Mouse (Mus musculus) right cerebral cortex, postnatal 4 days (tissue): ENCODE measurements around the gene Vps8.
A peak's percentile ranks its signal among the peaks of the same experiment; 100 is the strongest.

Experiments
- DNase-seq: peaks from one replicate; pipeline ENCODE4 v3.0.0-alpha.2; 2022

Vps8 gene

GRCm38 (mm10) chr16:21485716-21486115 lies 62.8 kb downstream of the Vps8 start:
- no peak for DNase-seq

- peak; percentile 68 for DNase-seq
Observed at GRCm38 (mm10) chr16:21488413-21488812, 65.5 kb downstream of the Vps8 start.

GRCm38 (mm10) chr16:21492346-21492745 lies 69.4 kb downstream of the Vps8 start:
- no peak for DNase-seq

- DNase-seq: no peak
Observed at GRCm38 (mm10) chr16:21492894-21493293, 70.0 kb downstream of the Vps8 start.

- DNase-seq: no peak
Observed at GRCm38 (mm10) chr16:21494681-21495080, 71.8 kb downstream of the Vps8 start.

GRCm38 (mm10) chr16:21496799-21497198 lies 73.9 kb downstream of the Vps8 start:
- DNase-seq: no peak

GRCm38 (mm10) chr16:21497627-21498026 lies 74.7 kb downstream of the Vps8 start:
- no peak for DNase-seq

- no peak for DNase-seq
Observed at GRCm38 (mm10) chr16:21498984-21499383, 76.1 kb downstream of the Vps8 start.

- DNase-seq: no peak
Observed at GRCm38 (mm10) chr16:21499656-21500055, 76.7 kb downstream of the Vps8 start.

- DNase-seq: no peak
Observed at GRCm38 (mm10) chr16:21518833-21519232, 95.9 kb downstream of the Vps8 start.

GRCm38 (mm10) chr16:21519785-21520184 lies 96.9 kb downstream of the Vps8 start:
- DNase-seq: no peak

- DNase-seq: no peak
Observed at GRCm38 (mm10) chr16:21523738-21524137, 100.8 kb downstream of the Vps8 start.

GRCm38 (mm10) chr16:21525376-21525775 lies 102.5 kb downstream of the Vps8 start:
- DNase-seq: no peak

- no peak for DNase-seq
Observed at GRCm38 (mm10) chr16:21527271-21528007, 104.5 kb downstream of the Vps8 start.

- DNase-seq: no peak
Observed at GRCm38 (mm10) chr16:21533503-21533902, 110.6 kb downstream of the Vps8 start.

GRCm38 (mm10) chr16:21536240-21537005 lies 113.5 kb downstream of the Vps8 start:
- no peak for DNase-seq

- DNase-seq: no peak
Observed at GRCm38 (mm10) chr16:21537312-21537711, 114.4 kb downstream of the Vps8 start.

GRCm38 (mm10) chr16:21538889-21539288 lies 116.0 kb downstream of the Vps8 start:
- DNase-seq: no peak

- DNase-seq: no peak
Observed at GRCm38 (mm10) chr16:21542559-21542958, 119.6 kb downstream of the Vps8 start.

GRCm38 (mm10) chr16:21547446-21547845 lies 124.5 kb downstream of the Vps8 start:
- DNase-seq: no peak

- DNase-seq: no peak
Observed at GRCm38 (mm10) chr16:21549751-21550150, 126.8 kb downstream of the Vps8 start.

GRCm38 (mm10) chr16:21550453-21550852 lies 127.5 kb downstream of the Vps8 start:
- DNase-seq: no peak

- no peak for DNase-seq
Observed at GRCm38 (mm10) chr16:21553506-21553905, 130.6 kb downstream of the Vps8 start.

- DNase-seq: no peak
Observed at GRCm38 (mm10) chr16:21562625-21563300, 139.8 kb downstream of the Vps8 start.
